Mouse (Mus musculus) hindbrain, embryonic 13.5 days (tissue): ENCODE measurements at regions not wholly inside any gene's neighbourhood (a gene's known extent, or its start where the extent isn't known, plus 50 kb on each side); places are given as distances from the start of the nearest gene placed in this dataset.
"Not testable (repeated sequence)": the region's sequence is repeated elsewhere in the genome, so short reads cannot be mapped to it uniquely, and the experiment has no call there.

Source experiments
- ATAC-seq: fragments of 200-750 bp; cut with Nextera tagmentation; 2 replicates; pipeline ENCODE4 v1.8.0; 2017; ENCODE audit warnings: moderate TSS enrichment; ENCODE audit not compliant: low FRiP score
- H3K27ac ChIP-seq: fragments of 300-500 bp; sonication (generic); 2 replicates; pipeline ENCODE4 v1.5.1; 2015; ENCODE audit warnings: inconsistent platforms, mild to moderate bottlenecking, moderate library complexity
- H3K27me3 ChIP-seq: fragments of 300-500 bp; sonication (generic); 2 replicates; pipeline ENCODE4 v1.6.1; 2015; ENCODE audit warnings: mild to moderate bottlenecking, inconsistent platforms
- H3K36me3 ChIP-seq: fragments of 300-500 bp; sonication (generic); 2 replicates; pipeline ENCODE4 v1.6.1; 2015; ENCODE audit warnings: mild to moderate bottlenecking, inconsistent platforms
- H3K4me1 ChIP-seq: fragments of 300-500 bp; sonication (generic); replicated peaks from 2 replicates; pipeline ENCODE4 v1.6.1; 2015; ENCODE audit warnings: inconsistent platforms
- H3K4me2 ChIP-seq: fragments of 300-500 bp; sonication (generic); 2 replicates; pipeline ENCODE4 v1.6.1; 2015; ENCODE audit warnings: inconsistent platforms, mild to moderate bottlenecking, moderate library complexity
- H3K4me3 ChIP-seq: fragments of 300-500 bp; sonication (generic); 2 replicates; pipeline ENCODE4 v1.5.1; 2015; ENCODE audit warnings: mild to moderate bottlenecking, inconsistent platforms
- H3K9ac ChIP-seq: fragments of 300-500 bp; sonication (generic); 2 replicates; pipeline ENCODE4 v1.6.1; 2015; ENCODE audit warnings: mild to moderate bottlenecking, inconsistent platforms
- H3K9me3 ChIP-seq: fragments of 300-500 bp; sonication (generic); 2 replicates; pipeline ENCODE4 v1.6.1; 2016; ENCODE audit warnings: inconsistent platforms
- WGBS: fragments of 180-500 bp; shearing (Covaris S2); methylation state at CpG from one replicate; pipeline ENCODE4 v1.1.7; 2015; 5-methylcytosine and 5-hydroxymethylcytosine counted together

DNA sequence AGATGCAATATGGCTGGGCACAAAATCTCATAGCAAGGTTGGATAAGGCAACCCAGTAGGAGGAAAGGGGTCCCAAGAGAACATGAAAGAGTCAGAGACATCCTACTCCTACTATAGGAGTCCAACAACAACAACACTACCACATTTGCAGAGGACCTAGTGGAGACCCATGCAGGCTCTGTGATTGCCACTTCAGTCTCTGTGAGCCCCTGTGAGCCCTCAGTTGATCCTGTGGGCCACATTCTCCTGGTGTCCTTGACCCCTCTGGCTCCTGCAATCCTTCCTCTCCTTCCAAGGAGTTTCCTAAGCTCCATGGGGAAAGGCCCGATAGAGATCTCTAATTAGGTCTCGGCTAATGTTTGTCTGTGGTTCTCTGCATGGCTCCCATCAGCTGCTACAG is 72.3 kb upstream of the Sh3gl3 start:
- Histone ChIP-seq H3K9ac (no peak overlapping the region), H3K27ac (no peak overlapping the region), H3K4me2 (no peak overlapping the region), H3K4me3 (no peak overlapping the region), H3K36me3 (no peaks in the 10 kb centered on the region), H3K27me3 (no peaks in the 10 kb centered on the region), H3K9me3 (no peaks in the 10 kb centered on the region), H3K4me1 (no peaks in the 10 kb centered on the region)
- ATAC-seq, result no peak
- WGBS, result 96% methylated on average over 2 of the region's 2 CpGs

DNA sequence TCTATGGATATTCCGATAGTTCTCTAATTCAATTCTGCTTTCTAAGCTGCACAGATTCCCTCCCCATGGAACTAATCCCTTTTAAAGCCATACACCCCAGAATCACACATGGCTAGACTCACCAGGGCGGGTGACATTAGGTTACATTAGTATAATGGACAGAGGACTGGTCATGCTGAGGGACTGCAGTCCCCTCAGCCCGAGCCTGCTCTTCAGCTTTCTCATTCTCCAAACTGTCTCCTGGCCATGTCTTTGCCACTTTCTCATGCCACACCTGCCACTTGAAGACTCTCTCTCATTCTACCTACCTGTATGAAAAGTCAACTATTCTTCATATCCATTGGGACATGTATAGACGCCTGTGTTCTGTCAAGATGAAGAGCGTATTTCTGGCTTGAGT is 68.0 kb upstream of the Sh3gl3 start:
- Histone ChIP-seq H3K27ac (no peak overlapping the region), H3K4me1 (no peaks in the 10 kb centered on the region), H3K4me3 (no peak overlapping the region), H3K27me3 (no peaks in the 10 kb centered on the region), H3K36me3 (no peaks in the 10 kb centered on the region), H3K9me3 (no peaks in the 10 kb centered on the region), H3K4me2 (no peak overlapping the region), H3K9ac (no peak overlapping the region)
- WGBS, result 93% methylated on average over 5 of the region's 5 CpGs
- ATAC-seq, result no peak

DNA sequence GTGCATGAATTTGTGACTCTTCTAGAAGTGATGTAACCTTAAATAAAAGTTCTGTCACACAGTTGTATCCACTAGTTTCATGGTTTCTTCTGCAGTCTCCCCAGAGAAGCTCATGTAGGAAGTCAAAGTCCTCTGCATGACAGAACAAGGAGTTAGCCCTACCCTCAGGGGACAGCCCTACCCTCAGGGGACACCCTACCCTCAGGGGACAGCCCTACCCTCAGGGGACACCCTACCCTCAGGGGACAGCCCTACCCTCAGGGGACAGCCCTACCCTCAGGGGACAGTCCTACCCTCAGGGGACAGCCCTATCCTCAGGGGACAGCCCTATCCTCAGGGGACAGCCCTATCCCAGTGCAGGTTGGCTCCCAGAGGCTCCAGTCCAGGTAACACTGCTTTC is 64.5 kb upstream of the Sh3gl3 start:
- H3K9me3 ChIP-seq, H3K4me2 ChIP-seq, H3K36me3 ChIP-seq, H3K27ac ChIP-seq, ATAC-seq, H3K9ac ChIP-seq, H3K4me1 ChIP-seq, H3K4me3 ChIP-seq, H3K27me3 ChIP-seq: not testable (repeated sequence)

GRCm38 (mm10) chr7:82109550-82109949 is 64.1 kb upstream of the Sh3gl3 start:
- H3K27ac ChIP-seq, result no peak overlapping the region
- H3K9ac ChIP-seq, result no peak overlapping the region
- no peaks in the 10 kb centered on the region for H3K4me1 ChIP-seq
- no peak overlapping the region for H3K4me2 ChIP-seq
- H3K27me3 ChIP-seq, result no peaks in the 10 kb centered on the region
- H3K9me3 ChIP-seq, result no peaks in the 10 kb centered on the region
- no peak for ATAC-seq
- no peak overlapping the region for H3K4me3 ChIP-seq
- 62% methylated on average over 5 of the region's 5 CpGs for WGBS
- H3K36me3 ChIP-seq, result no peaks in the 10 kb centered on the region

- Histone ChIP-seq H3K9me3 (no peaks in the 10 kb centered on the region), H3K4me3 (no peak overlapping the region), H3K27me3 (no peaks in the 10 kb centered on the region), H3K4me1 (no peaks in the 10 kb centered on the region), H3K36me3 (no peaks in the 10 kb centered on the region), H3K27ac (no peak overlapping the region), H3K9ac (no peak overlapping the region), H3K4me2 (no peak overlapping the region)
- no peak for ATAC-seq
- 83% methylated on average over 8 of the region's 8 CpGs for WGBS
Measured at GRCm38 (mm10) chr7:82109977-82110376, 63.7 kb upstream of the Sh3gl3 start.

- H3K4me2 ChIP-seq, result no peak overlapping the region
- H3K9me3 ChIP-seq, result no peaks in the 10 kb centered on the region
Measured at GRCm38 (mm10) chr7:82112046-82112445, 61.6 kb upstream of the Sh3gl3 start.

DNA sequence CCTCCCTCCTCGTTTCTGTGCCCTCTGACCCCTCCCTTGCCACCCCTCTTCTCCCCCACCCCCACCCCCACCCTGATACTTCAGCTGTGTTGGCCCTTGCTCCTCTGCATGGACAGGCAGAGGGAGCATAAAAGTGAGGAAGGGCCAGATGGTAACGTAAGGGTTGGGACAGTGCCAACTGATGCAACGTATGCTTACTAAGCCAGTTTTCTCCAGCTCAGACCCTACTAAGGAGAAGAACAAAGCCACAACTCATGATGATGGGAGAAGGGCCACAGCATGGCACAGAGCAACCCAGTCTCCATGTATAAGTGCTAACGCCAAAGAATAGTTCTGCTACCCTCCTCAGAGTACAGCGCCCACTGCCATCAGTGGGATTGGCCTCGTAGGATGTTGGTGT is 58.0 kb upstream of the Sh3gl3 start:
- Histone ChIP-seq H3K4me1 (no peaks in the 10 kb centered on the region), H3K4me2 (no peak overlapping the region), H3K4me3 (no peak overlapping the region), H3K9me3 (no peaks in the 10 kb centered on the region), H3K36me3 (no peaks in the 10 kb centered on the region), H3K27me3 (no peaks in the 10 kb centered on the region), H3K9ac (no peak overlapping the region), H3K27ac (no peak overlapping the region)
- no peak for ATAC-seq
- 85% methylated on average over 6 of the region's 6 CpGs for WGBS

More at GRCm38 (mm10) chr7:82112046-82112445, 61.6 kb upstream of the Sh3gl3 start:
- Histone ChIP-seq H3K36me3 (no peaks in the 10 kb centered on the region), H3K4me3 (no peak overlapping the region), H3K9ac (no peak overlapping the region), H3K4me1 (no peaks in the 10 kb centered on the region), H3K27ac (no peak overlapping the region), H3K27me3 (no peaks in the 10 kb centered on the region)
- WGBS, result 67% methylated on average over 6 of the region's 6 CpGs
- ATAC-seq, result no peak

- Histone ChIP-seq H3K27me3 (no peaks in the 10 kb centered on the region), H3K36me3 (no peaks in the 10 kb centered on the region), H3K9me3 (no peaks in the 10 kb centered on the region), H3K4me2 (no peak overlapping the region), H3K9ac (no peak overlapping the region), H3K4me1 (no peaks in the 10 kb centered on the region), H3K4me3 (no peak overlapping the region), H3K27ac (no peak overlapping the region)
- 19% methylated on average over 2 of the region's 2 CpGs for WGBS
- peak; percentile 74; the same call in 1 of the 2 replicates for ATAC-seq
Measured at GRCm38 (mm10) chr7:82119266-82119665, 54.4 kb upstream of the Sh3gl3 start.

DNA sequence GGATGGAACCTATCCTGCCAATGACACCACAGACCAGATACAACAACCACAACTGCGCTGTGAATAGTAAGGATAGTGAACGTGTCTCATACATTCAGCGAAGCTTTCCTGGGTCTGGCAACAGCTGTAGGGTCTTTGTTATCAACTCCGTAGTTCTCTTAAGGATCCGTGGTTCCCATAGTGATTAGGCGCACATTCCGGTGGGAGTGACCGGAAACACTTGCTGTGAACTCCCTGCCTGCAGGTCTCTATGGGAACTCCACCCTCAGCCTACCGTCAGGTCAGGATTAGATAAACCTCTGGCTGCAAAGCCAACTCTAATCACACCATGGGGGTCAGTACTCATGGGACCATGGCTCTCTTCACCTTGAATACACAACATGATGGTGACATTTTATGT is 53.8 kb upstream of the Sh3gl3 start:
- Histone ChIP-seq H3K9ac (no peak overlapping the region), H3K4me2 (no peak overlapping the region), H3K36me3 (no peaks in the 10 kb centered on the region), H3K27me3 (no peaks in the 10 kb centered on the region), H3K4me1 (no peaks in the 10 kb centered on the region), H3K27ac (no peak overlapping the region), H3K9me3 (no peaks in the 10 kb centered on the region), H3K4me3 (no peak overlapping the region)
- 55% methylated on average over 9 of the region's 9 CpGs for WGBS
- no peak for ATAC-seq

- Histone ChIP-seq H3K4me3 (no peak overlapping the region), H3K36me3 (no peaks in the 10 kb centered on the region), H3K9me3 (no peaks in the 10 kb centered on the region), H3K9ac (no peak overlapping the region), H3K27me3 (no peaks in the 10 kb centered on the region), H3K27ac (no peak overlapping the region), H3K4me2 (no peak overlapping the region), H3K4me1 (no peaks in the 10 kb centered on the region)
- ATAC-seq, result no peak
- WGBS, result 8% methylated on average over 1 of the region's 1 CpGs
Measured at GRCm38 (mm10) chr7:82121746-82122145, 51.9 kb upstream of the Sh3gl3 start.
